Mouse (Mus musculus): ENCODE measurements around the gene Psmd6. TPM values are rescaled to one million over a fixed set of nuclear protein-coding genes. Genes with fewer than 3 reads are reported as not detected.

Psmd6 gene
- polyA plus RNA-seq (2012; rRNA removed): 22.4 and 24.3 TPM in 2 replicates

DNA sequence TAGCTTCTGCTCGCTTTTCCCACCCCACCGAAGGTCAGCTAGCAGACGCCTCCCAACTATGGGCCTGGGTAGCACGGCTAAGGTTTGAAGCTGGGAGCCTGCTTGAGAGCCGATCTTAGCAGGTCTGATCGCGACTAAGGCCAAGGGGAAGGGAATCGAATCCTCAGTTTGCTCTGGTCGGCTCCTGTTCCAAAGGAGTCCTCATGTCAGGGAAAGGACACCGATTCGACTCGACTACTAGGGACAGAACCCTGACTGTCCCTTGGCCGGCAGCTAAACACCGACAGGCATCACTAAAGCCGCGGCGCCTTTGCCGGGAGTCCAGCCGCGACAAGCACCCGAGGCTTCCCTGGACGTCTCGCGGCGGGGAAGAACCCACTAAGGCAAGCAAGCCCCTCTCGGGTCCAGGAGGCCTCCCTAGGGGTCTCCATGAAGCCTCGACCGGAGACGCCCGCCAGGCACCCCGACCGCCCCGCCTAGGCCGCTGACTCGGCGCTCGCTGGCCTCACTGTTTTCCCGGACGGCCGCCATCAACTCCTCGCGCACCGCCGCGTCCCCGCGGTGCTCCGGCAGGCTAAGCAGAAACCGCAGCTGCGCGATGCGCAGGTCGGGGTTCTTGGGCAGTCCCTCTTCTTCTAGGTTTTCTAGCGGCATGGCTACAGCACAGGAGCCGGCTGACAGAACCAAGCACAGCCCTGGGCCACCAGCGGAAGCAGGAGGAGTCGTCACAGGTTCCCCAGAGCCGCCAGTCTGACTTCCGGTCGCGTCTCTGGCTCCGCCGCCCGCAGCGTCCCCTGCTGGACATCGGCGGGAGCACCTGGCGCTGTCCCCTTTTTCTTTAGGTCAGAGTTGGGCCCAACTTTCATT lies at the start of gene Psmd6:
Psmd6 (minus strand) TSS at position 755 of the 867 bp plus-strand sequence.
- peak; percentile 47 for DNase-seq (ENCODE audit: low read depth, low spot score)
- under 1% methylated on average over 68 of the region's 68 CpGs for WGBS

DNA sequence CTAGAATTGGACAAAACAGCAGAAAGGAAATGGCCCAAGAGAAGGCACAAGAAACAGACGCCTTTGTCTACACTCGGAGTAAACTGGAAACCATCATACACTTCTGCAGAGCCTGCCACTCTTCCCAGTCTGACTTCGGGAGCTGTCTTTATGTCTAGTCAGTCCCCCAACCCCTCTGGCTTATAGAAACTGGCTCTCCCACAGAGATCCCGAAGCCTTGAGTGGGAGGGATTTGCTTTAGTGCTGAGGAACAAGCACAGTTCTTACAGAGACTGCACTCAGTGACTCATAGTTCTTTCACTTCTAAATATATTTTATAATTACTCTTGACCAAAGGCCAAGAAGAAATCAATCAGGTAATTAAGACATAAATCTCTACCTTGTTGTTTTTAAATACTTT lies 10.1 kb downstream of the Psmd6 start:
- 73% methylated on average over 4 of the region's 4 CpGs for WGBS
- no peak for DNase-seq (ENCODE audit: low read depth, low spot score)

DNA sequence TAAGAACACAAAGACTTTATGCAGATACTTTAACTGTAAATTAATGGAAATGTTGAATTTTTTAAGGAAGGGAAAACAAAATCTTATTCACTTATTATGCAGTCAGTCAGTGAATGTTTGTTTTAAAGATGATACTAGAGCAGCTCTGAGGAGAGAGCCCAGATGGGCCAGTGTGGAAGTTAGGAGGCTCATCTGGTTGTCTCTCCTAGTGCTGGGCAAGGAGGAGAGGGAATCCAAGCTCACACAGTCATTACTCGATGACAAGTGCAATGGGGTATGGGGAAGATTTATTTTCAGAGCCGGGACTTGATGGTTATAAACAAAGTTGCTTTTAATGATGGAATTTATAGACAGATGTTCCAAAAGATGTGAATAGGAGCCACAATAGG lies 15.9 kb downstream of the Psmd6 start:
- WGBS: 59% methylated on average over 2 of the region's 2 CpGs
- DNase-seq (ENCODE audit: low read depth, low spot score): no peak

DNA sequence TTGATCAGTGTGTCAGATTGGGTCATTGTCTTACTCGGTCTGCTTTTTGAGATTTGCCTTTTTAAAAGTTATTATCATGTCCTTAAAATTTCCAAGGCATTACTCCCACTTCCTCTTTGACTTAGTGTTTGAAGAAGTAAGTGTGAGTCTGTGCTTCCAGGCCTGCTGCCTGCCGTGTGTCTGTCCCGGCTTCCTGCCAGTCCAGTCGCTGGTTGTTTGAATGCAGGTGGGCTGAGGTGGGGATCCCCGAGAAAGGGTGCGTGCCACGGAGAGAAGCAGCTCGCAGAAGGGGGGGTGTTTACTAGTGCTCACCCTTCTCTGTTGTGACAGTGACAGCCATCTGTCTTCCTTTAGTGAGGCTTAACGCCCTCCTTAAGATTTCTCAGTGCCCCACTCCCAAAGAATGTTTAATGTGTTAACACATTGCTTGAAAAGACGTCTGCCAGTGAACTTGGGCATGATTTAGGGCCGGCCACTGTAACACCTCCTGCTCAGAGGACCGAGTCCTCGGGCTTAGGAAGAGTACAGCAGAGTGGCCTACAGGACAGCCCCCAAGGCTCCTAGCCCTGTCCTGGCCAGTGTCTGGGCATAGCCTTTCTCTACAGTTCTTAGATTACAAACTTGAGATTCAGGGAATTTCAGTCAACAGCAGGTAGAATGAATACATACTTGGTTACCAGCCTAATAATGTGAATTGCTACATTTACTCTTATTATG lies 16.4 kb downstream of the Psmd6 start:
- 74% methylated on average over 13 of the region's 13 CpGs for WGBS
- no peak for DNase-seq (ENCODE audit: low read depth, low spot score)

DNA sequence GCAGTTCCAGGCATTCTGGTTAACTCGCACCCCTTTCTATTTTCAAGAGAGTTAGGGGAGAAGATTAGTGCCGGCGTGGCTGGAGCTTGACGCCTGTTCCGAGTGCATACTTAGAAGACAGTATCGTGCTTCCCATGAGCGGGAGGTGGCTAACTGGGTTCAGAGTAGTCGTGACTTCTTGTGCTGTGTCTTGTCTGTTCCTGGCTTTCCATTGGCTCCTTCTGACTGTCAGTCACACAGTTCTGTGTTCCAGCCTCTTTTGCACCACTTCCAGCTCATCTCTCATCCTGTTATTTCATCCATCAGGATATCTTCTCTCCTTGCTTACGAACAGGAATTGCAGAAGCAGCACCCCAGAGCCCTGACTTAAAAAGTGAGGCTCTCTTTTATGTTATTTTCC lies 19.5 kb downstream of the Psmd6 start:
- 72% methylated on average over 9 of the region's 9 CpGs for WGBS
- DNase-seq (ENCODE audit: low read depth, low spot score): no peak

DNA sequence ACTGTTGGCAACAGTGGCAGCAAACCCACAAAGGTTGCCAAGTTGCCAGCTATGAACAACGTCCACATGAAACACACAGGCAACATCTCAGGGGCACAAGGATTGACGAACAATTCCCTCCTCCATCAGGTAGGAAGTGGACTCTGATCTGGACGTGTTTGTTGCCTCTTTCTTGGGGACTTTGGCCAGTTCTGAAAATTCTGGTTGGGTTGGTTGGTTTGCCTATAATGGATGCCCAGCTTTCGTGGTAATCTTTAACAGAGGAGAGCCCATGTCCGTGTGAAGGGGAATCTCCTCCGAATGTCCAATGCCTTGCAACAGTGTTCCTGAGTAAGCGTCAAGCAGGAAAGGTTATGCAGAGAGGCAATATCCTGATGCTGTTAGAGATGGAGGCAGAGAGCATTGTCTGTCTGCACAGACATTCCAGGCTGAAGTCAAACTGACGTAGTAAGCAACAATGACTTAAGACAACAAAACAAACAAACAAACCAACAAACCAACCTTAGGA lies 20.0 kb downstream of the Psmd6 start:
- 37% methylated on average over 8 of the region's 8 CpGs for WGBS
- DNase-seq (ENCODE audit: low read depth, low spot score): no peak

DNA sequence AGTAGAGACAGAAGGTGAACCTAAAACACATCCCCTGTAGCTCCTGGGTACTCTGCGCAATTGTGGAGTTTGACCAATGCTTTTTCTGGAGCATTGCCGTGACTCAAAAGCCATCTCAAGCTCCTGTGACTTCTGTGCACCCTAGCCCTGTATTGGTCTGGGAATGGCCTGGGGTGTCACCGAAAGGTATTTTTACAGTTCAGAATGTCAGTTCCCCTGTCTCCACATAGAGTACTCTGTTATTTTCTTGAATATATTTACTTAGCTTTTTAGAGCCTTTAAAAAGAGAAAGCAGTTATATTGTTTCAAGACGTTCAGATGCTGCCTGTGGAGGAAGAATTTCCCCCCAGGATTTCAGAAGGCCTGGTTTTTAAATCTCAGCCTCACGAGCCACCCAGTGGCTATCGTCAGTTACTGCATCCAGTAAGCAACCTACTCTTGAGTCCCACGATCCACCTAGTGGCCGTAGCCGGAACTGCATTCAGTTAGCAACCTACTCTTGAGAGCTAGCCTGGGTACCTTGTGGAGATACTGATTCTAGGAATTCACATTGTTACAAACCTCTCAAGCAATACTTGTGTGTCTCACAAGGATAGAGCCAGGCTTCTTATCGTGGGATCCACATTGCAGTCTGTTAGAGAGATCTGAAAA lies 22.3 kb downstream of the Psmd6 start:
- WGBS: 27% methylated on average over 10 of the region's 10 CpGs
- DNase-seq (ENCODE audit: low read depth, low spot score): peak; percentile 86

DNA sequence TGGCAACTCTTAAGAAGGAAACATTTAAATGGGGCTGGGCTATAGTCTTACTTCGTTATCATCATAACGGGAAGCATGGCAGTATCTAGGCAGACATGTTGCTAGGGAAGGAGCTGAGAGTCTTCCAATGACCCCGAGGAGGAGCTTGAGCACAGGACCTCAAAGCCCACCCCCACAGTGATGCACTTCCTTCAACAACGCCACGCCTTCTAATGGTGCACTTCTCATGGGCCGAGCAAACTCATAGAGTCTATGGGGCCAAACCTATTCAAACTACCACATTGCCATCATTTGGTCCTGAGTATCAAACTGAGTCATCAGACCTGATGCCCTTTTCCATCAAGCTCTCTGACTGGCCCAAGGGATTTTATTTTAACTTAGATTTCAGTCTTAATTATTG lies 30.2 kb downstream of the Psmd6 start:
- no peak for DNase-seq (ENCODE audit: low read depth, low spot score)

DNA sequence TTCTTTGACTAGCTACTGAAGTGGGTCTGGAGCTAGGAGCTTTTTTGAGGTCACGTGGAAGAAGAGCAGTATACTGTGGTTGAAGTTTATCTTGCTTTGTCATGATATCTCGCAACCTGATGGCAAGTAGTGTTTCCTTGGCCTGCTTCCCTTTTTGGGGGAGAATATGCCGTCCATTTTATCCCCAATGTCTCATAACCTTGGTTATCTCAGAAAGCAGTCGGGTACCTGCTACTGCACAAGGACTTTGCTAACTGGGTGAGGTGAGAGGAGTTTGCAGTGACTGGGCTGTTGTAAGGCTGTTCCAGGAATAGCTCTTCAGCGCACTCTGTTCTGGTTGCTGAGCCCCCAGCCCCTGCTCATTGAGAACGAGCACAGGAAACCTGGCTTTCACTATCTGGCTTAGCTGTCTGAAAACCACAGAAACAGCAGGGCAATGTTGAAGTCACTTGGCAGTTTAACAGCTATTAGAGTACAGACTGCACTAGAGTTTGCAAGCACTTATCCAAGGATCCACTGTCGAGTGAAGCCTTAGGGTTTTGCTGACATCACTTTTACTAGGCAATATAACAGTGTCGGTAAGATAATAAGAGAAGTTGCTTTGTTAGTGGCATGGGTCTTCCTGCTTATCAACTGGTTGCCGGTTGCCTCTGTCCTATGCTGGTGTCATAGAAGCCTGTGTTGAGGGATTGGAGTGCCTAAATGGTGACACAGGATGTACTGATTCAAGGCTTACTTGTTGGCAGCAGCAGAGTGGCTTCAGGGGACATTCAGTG lies 32.6 kb downstream of the Psmd6 start:
- no peak for DNase-seq (ENCODE audit: low read depth, low spot score)
- 72% methylated on average over 9 of the region's 9 CpGs for WGBS

More for the DNA sequence above, 30.2 kb downstream of the Psmd6 start:
- WGBS: 93% methylated on average over 6 of the region's 6 CpGs

DNA sequence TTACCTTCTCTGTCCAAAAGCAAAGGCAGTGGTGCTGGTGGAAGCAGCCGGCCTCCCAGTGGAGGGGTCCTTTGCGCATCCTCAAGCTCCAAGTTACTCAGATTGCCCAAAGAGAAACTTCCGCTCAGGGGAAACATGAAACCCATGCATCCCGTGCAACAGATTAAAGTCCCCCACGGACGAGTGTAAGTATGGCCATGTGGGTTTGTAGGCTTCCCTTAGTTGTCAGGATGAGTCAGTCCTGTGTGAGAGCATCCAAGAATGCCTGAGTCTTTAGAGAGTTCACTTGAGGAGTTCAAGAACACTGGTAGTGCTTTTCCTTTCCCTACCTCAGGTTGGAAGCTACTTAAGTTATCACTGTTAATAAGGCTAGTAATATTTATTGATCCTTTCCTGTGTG lies 33.4 kb downstream of the Psmd6 start:
- DNase-seq (ENCODE audit: low read depth, low spot score): no peak
- 80% methylated on average over 6 of the region's 6 CpGs for WGBS

DNA sequence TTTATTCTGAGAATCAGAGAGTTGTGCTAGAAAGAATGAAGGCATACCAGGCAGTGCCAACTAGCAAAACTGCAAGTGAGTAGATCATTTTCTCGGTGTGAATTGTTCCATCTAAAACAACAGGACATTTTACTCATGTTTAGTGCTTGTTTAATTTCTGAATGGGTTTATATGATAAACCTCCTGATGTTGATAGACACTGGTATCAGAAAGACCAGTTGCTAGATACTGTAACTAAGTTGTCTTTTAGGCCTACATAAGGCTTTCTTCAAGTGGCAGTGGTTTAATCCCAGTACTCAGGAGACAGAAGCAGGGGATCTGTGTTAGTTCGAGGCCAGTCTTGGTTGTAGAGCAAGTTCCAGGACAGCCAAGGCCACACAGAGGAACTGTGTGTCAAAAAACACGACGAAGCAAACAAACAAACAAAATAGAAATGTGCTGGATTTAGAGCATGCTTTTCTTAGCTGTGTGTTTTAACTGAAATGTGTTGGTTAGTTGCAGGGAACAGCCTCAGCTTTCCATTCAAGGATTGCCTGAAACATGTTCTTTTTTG lies 34.0 kb downstream of the Psmd6 start:
- 72% methylated on average over 4 of the region's 4 CpGs for WGBS

DNA sequence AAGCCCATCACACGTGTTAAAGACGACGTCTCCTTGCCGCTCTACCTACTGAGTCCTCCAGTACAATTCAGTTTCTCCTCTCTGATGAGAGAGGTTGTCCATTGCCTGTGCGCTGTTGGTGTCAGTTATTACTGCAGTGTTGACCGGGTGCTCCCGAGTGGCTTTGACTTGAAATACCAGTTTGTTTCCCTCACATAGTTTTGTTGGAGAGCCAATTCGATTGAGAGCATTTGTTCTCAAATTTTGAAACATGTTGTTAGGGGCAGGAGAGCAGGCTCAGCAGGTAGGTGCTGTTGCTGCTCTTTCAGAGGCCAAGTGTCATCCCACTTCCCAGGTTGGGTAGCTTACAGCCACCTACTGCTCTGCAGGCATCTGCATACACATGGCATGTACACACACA lies 37.0 kb downstream of the Psmd6 start:
- no peak for DNase-seq (ENCODE audit: low read depth, low spot score)
- WGBS: 86% methylated on average over 8 of the region's 8 CpGs

More for the DNA sequence above, 34.0 kb downstream of the Psmd6 start:
- DNase-seq (ENCODE audit: low read depth, low spot score): no peak

DNA sequence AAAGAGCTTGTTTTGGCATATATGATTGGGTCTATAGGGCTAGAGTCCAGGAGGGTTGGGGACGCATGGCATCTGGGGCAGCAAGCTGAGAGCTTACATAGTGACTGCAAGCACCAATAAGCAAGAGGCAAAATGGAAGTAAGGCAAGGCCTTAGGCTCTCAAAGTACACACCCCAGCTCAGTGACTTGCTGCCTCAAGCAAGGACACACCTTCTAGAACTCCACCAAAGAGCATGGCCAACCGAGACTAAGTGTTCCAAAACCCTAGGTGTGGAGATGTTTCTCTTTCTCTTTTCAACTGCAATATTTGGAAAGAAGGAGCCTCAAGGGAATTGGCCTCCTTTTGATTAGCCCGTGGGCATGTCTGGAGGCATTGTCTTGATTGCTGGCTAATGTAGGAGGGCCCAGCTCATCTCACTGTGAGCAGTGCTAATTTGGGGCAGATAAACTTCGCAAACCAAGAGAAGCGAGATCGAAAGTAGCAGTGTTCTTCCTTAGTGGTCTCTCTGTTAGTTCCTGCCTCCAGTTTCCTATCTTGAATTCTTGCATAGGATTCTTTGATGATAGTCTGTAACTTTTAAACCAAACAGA lies 40.1 kb downstream of the Psmd6 start:
- WGBS: 87% methylated on average over 6 of the region's 6 CpGs
- no peak for DNase-seq (ENCODE audit: low read depth, low spot score)

DNA sequence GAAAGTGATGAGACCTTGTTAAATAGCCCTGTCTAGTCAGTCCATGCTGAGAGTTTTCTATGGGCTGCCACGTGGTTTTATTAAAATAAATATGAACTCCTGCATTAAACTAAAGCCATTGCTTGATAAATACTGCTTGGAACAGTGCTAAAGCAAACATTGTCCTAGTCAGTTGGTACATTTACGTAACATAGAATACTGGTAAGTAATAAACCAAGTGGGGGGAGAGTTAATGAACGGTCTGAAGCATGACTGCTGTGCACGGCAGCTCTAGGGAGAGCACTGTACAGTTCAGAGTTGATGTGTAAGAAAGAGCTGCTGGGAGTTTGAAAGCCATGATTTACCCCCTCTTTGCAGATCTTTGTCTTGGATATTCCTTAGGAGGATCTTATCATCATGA lies 49.3 kb downstream of the Psmd6 start:
- DNase-seq (ENCODE audit: low read depth, low spot score): no peak
- WGBS: 21% methylated on average over 4 of the region's 4 CpGs

DNA sequence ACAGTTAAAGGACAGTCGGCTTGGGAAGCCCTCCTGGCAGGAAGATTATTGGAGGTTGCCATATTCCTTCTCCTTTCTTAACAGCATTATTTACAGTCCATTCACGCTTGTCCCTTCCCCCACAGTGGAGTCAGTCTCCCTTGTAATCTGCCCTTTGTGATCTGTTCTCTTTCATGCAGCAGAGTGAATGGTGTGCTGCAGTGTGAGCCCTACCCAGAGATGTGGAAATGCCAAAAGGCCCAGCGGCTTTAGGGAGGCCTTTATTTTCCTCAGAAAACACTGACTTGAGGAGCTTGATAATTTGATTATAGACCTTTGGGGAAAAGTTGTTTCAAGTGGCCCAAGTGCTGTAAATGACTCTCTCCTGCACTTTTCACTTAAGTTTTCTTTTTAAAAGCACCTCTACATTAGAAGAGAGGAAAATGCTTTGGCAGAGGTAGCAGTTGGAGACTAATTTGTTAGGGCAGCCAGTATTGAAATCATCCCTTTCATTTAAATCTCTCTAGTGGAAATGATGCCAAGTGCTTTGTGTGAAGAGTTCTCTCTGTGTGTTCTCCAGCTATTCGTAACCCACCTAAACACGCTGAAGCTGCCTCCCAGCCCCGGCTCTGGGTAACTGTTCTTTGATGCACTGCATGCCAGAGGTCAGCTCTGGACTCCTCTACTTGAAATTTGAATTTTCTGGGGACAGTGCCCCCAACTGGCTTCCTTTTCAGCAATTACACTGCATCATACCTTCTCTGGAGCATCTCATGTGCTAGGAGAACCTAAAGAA lies 50.1 kb downstream of the Psmd6 start:
- 64% methylated on average over 6 of the region's 6 CpGs for WGBS
- DNase-seq (ENCODE audit: low read depth, low spot score): no peak

DNA sequence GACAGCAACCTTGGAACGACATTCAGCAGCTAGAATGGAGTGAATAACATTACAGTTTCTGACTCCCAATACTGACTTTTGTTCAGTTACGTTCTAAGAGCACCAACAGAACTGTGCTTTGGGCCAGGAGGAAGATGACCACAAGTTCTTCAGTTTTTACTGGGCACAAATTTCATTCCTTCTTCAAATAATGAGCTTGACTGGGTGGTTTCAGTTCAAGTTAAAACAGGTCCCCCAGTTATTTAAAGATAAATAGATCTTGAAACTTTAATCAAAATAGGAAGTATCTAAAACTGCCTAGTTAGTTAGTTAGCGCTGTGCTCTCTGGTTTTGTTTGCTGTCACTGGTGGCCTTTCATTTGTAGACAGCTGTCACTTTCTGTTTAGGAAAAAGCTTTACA lies 52.2 kb downstream of the Psmd6 start:
- WGBS: 16% methylated on average over 3 of the region's 3 CpGs
- DNase-seq (ENCODE audit: low read depth, low spot score): no peak

DNA sequence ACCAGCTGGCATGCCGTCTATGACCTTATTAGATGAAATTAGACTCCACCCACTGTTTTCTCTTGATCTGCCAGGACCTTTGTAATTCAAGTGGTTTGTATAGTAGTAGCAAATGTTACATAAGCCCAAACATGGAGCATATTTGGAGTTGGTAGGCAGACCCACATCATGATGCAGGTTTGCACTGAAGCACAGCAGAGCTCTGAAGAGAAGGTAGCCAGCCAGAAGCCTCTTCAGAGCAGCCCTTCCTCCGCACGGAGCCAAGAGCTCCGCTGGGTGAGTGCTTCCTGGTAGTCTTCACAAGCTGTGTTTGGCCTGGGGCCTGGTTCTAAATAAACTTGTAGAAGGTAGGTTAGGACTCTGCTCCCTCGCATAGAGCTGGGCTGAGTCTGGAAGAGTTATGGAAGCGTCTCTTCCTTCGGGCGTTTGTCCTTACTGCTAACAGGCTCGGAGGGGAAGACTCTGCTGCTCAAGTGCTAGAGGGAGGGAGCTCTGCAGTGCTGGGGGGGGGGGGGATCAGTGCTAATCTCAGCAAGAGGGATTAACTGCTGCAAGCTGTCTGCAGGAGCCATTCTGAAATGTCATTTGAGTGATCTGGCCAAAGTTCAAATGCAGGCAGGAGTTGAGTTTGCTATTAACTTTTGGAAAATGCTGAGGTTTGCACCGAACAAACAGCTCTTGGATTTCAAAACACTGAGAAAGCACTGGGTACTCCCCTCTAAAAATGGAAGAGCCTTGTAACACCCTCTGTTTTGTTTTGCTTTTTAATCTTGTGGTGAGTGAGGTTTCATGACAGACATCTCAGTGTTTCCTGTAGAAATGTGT lies 52.9 kb downstream of the Psmd6 start:
- 2% methylated on average over 10 of the region's 10 CpGs for WGBS

More for the DNA sequence above, 52.9 kb downstream of the Psmd6 start:
- DNase-seq (ENCODE audit: low read depth, low spot score): no peak
